ENCODE assay signal across 29 mouse cellular contexts in the genomic region with DNA sequence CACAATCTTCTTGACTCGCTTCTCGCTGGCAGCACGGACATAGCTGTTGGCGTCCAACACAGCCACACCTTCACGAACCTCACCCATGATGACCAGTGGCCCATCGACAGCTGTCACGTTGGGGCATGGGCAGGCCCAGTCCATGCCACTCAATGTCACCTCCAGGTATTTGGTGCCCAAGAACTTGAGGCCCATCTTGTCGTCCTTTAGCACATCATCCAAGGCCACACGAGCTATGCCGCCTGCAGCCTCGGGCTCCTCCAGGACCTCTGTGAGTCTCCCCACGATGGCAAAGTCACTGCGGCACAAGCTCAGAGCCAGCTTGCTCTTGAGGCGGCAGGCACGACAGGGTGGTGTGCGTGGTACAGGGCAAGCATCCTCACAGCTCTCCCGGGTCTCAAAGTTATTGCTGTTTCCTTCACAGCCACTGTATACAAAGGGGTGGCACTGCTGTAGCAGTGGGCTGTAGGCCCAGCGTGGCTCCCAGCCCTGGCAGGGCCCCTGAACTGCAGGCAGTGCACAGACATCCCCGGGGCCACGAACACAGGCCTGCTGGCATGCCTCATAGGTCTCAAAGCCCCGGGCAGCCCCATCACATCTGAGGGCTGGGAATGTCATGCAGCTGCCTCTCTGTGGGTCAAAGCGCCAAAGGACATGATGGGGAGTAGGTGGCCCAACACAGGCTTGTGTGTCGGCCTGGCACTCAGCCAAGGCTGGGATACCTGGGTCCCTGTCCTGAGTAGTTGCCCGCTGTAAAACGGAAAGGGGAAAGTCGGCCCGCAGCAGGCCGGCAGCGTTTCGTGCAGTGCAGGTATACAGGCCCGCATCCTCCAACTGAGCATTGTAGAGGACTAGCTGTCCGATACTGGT. TPM values are rescaled to one million over a fixed set of nuclear protein-coding genes. Genes with fewer than 3 reads are reported as not detected.
DNase-seq lines count a peak whose midpoint lies in the region; ATAC-seq and TF ChIP-seq lines count a peak whose summit lies in the region.
"Had no signal": no experiment of that assay in that cellular context is flagged by ENCODE, and none has a peak within 500 bp of the region (broad histone marks: within the 10 kb centered on the region; RNA-seq: fewer than 3 reads in every experiment).

No protein-coding gene starts in this region.

- peaks cover 41% of the 10 kb centered on the region for H3K36me3 ChIP-seq in midbrain, embryonic 10.5 days
- H3K36me3 ChIP-seq in midbrain, postnatal 0 days (ENCODE audit: insufficient read depth, low read length), result peaks cover 24% of the 10 kb centered on the region; the same call in 1 of the 2 replicates
- H3K36me3 ChIP-seq in E14TG2a.4 (ENCODE audit: insufficient read depth, low read length), result peaks cover 57% of the 10 kb centered on the region

- peak overlapping the region; percentile 90; the same call in 1 of the 2 replicates for H3K27ac ChIP-seq in midbrain, embryonic 10.5 days (replicated peaks)
- H3K27ac ChIP-seq in midbrain, postnatal 0 days (ENCODE audit: low read depth, low read length), result no peak overlapping the region
- H3K27ac ChIP-seq: embryonic facial prominence, embryonic 12.5 days; gastrocnemius, adult 2 months; heart, adult 2 months; kidney, postnatal 0 days; liver, embryonic 12.5 days; stomach, embryonic 15.5 days had no signal

- H3K4me2 ChIP-seq in midbrain, postnatal 0 days (ENCODE audit: low read depth, low read length, poor library complexity, severe bottlenecking), result no peak overlapping the region
- H3K4me2 ChIP-seq: embryonic facial prominence, embryonic 12.5 days; heart, embryonic 12.5 days; stomach, embryonic 15.5 days had no signal

- ATAC-seq in midbrain, postnatal 0 days (ENCODE audit: low FRiP score), result no peak
- ATAC-seq: forebrain, embryonic 14.5 days; hindbrain, embryonic 16.5 days; liver, embryonic 12.5 days; liver, postnatal 0 days; midbrain, embryonic 16.5 days had no signal

- peak; percentile 30 for DNase-seq in adrenal gland, adult 2 months
- DNase-seq in adrenal gland, adult 18-20 months (ENCODE audit: low spot score in 2 of 2), result no peak
- DNase-seq in cerebellum, postnatal 25 days, result peak; percentile 42 to 62
- no peak for DNase-seq in cerebellum, adult 8-10 months
- DNase-seq in midbrain, embryonic 10.5 days (ENCODE audit: low spot score), result no peak
- DNase-seq in midbrain, postnatal 0 days (ENCODE audit: low spot score), result no peak
- no peak for DNase-seq in frontal cortex, postnatal 36 days (ENCODE audit: low spot score in 2 of 2)
- DNase-seq: adrenal gland, postnatal 14 days; cerebellum, postnatal 14 days; embryo, embryonic 11 days; gastrocnemius, adult 2 months; gastrocnemius, postnatal 36 days; heart, adult 2 months; kidney, adult 18-20 months; kidney, postnatal 4 days; liver, postnatal 0 days; lung, postnatal 36 days; thymus, adult 2 months; thymus, postnatal 36 days had no signal

- H3K4me3 ChIP-seq in midbrain, embryonic 10.5 days, result peak overlapping the region; percentile 20; the same call in 1 of the 2 replicates
- no peak overlapping the region for H3K4me3 ChIP-seq in midbrain, postnatal 0 days (ENCODE audit: low read depth, low read length)
- peak overlapping the region; percentile 5; the same call in 1 of the 2 replicates for H3K4me3 ChIP-seq in E14TG2a.4 (replicated peaks; ENCODE audit: low read length)
- H3K4me3 ChIP-seq: embryonic facial prominence, embryonic 12.5 days; gastrocnemius, adult 2 months; heart, adult 2 months; heart, embryonic 12.5 days; liver, embryonic 12.5 days; myocyte; stomach, embryonic 15.5 days had no signal

- no peak overlapping the region for H3K9ac ChIP-seq in midbrain, postnatal 0 days (replicated peaks; ENCODE audit: low read length, poor library complexity, severe bottlenecking)
- H3K9ac ChIP-seq: embryonic facial prominence, embryonic 12.5 days; heart, embryonic 12.5 days; liver, postnatal 0 days; stomach, embryonic 15.5 days had no signal

- H3K4me1 ChIP-seq in midbrain, embryonic 10.5 days, result peaks cover 90% of the 10 kb centered on the region
- peaks cover 19% of the 10 kb centered on the region for H3K4me1 ChIP-seq in midbrain, postnatal 0 days (ENCODE audit: insufficient read depth, low read length)
- peaks cover 85% of the 10 kb centered on the region for H3K4me1 ChIP-seq in E14TG2a.4 (replicated peaks; ENCODE audit: low read depth, low read length)

- WGBS in midbrain, embryonic 10.5 days, result 93% methylated on average over 32 of the region's 32 CpGs
- 91% methylated on average over 31 of the region's 32 CpGs for WGBS in midbrain, postnatal 0 days

- no peaks in the 10 kb centered on the region for H3K27me3 ChIP-seq in midbrain, embryonic 10.5 days (ENCODE audit: low read depth, poor library complexity, severe bottlenecking)
- H3K27me3 ChIP-seq in midbrain, postnatal 0 days (ENCODE audit: insufficient read depth, low read length), result no peaks in the 10 kb centered on the region
- H3K27me3 ChIP-seq in E14TG2a.4 (ENCODE audit: insufficient read depth, low read length), result no peaks in the 10 kb centered on the region; the same call in 1 of the 2 replicates
- H3K27me3 ChIP-seq: embryonic facial prominence, embryonic 12.5 days; heart, embryonic 12.5 days; liver, embryonic 12.5 days; stomach, embryonic 15.5 days had no signal

- no peaks in the 10 kb centered on the region for H3K9me3 ChIP-seq in midbrain, embryonic 10.5 days (replicated peaks)
- no peaks in the 10 kb centered on the region for H3K9me3 ChIP-seq in midbrain, postnatal 0 days (ENCODE audit: low read length)
- H3K9me3 ChIP-seq in E14TG2a.4 (ENCODE audit: low read length), result no peaks in the 10 kb centered on the region
- H3K9me3 ChIP-seq: embryonic facial prominence, embryonic 12.5 days; heart, embryonic 12.5 days; liver, embryonic 12.5 days; stomach, embryonic 15.5 days had no signal

- TF ChIP-seq CTCF in midbrain, postnatal 0 days (IDR thresholded peaks at IDR 0.05), result no peak
- TF ChIP-seq CTCF in E14TG2a.4 (conservative IDR thresholded peaks at IDR 0.05; ENCODE audit: low read length), result no peak

RNA-seq across cellular contexts. Expression of a gene that starts 2.7 kb away (rescaled TPM):
- 1 to 10 TPM in 1 of 2 experiments, under 1 TPM in 1; 0.52 to 2.1 TPM for total RNA-seq in adrenal gland, adult 2 months (2021)
- polyA plus RNA-seq in adrenal gland, adult 2 months (2012; rRNA removed), result 2.1 and 2.5 TPM in 2 replicates
- total RNA-seq in adrenal gland, adult 18-20 months (2021), result 1 to 10 TPM in 1 of 2 experiments, under 1 TPM in 1; 0.93 to 2.0 TPM
- 6.1 and 19.7 TPM in 2 replicates for polyA plus RNA-seq in midbrain, embryonic 10.5 days (2016; fragmentation: Nextera tagmentation; extraction: Ambion mirVana)
- 0.77 and 1.7 TPM in 2 replicates for total RNA-seq in midbrain, postnatal 0 days (2014; rRNA removed)
- polyA plus RNA-seq in midbrain, postnatal 0 days (2015; fragmentation: Nextera tagmentation; extraction: Ambion mirVana), result 0.42 and 0.56 TPM in 2 replicates

RNA-seq across cellular contexts. Expression of a gene that starts 3.1 kb away (rescaled TPM):
- total RNA-seq in adrenal gland, adult 2 months (2021), result 100 to 1,000 TPM in 1 of 2 experiments, 10 to 100 TPM in 1; 90.9 to 141 TPM
- 350 and 376 TPM in 2 replicates for polyA plus RNA-seq in adrenal gland, adult 2 months (2012; rRNA removed)
- total RNA-seq in adrenal gland, adult 18-20 months (2021), result 100 to 1,000 TPM in 1 of 2 experiments, 10 to 100 TPM in 1; 97.4 to 106 TPM
- 74.3 and 80.4 TPM in 2 replicates for polyA plus RNA-seq in midbrain, embryonic 10.5 days (2016; fragmentation: Nextera tagmentation; extraction: Ambion mirVana)
- 53.8 and 64.8 TPM in 2 replicates for total RNA-seq in midbrain, postnatal 0 days (2014; rRNA removed)
- 67.3 and 74.0 TPM in 2 replicates for polyA plus RNA-seq in midbrain, postnatal 0 days (2015; fragmentation: Nextera tagmentation; extraction: Ambion mirVana)

RNA-seq across cellular contexts. Expression of a gene that starts 9.4 kb away (rescaled TPM):
- total RNA-seq in adrenal gland, adult 2 months (2021), result 100 to 1,000 TPM; 302 to 466 TPM
- polyA plus RNA-seq in adrenal gland, adult 2 months (2012; rRNA removed), result 1,490 and 1,757 TPM in 2 replicates
- total RNA-seq in adrenal gland, adult 18-20 months (2021), result 100 to 1,000 TPM; 302 to 373 TPM
- 9.9 and 17.1 TPM in 2 replicates for polyA plus RNA-seq in midbrain, embryonic 10.5 days (2016; fragmentation: Nextera tagmentation; extraction: Ambion mirVana)
- total RNA-seq in midbrain, postnatal 0 days (2014; rRNA removed), result 14.6 and 29.9 TPM in 2 replicates
- polyA plus RNA-seq in midbrain, postnatal 0 days (2015; fragmentation: Nextera tagmentation; extraction: Ambion mirVana), result 39.5 and 45.5 TPM in 2 replicates

RNA-seq across cellular contexts. Expression of a gene that starts 16.7 kb away (rescaled TPM):
- total RNA-seq in adrenal gland, adult 2 months (2021), result 10 to 100 TPM; 13.9 to 15.1 TPM
- polyA plus RNA-seq in adrenal gland, adult 2 months (2012; rRNA removed), result 75.1 and 83.0 TPM in 2 replicates
- 10 to 100 TPM; 16.7 to 18.0 TPM for total RNA-seq in adrenal gland, adult 18-20 months (2021)
- polyA plus RNA-seq in midbrain, embryonic 10.5 days (2016; fragmentation: Nextera tagmentation; extraction: Ambion mirVana), result 53.4 and 53.9 TPM in 2 replicates
- total RNA-seq in midbrain, postnatal 0 days (2014; rRNA removed), result 36.2 and 44.3 TPM in 2 replicates
- polyA plus RNA-seq in midbrain, postnatal 0 days (2015; fragmentation: Nextera tagmentation; extraction: Ambion mirVana), result 14.2 and 15.0 TPM in 2 replicates

RNA-seq across cellular contexts. Expression of a gene that starts 33.3 kb away (rescaled TPM):
- 100 to 1,000 TPM; 107 to 127 TPM for total RNA-seq in adrenal gland, adult 2 months (2021)
- 180 and 193 TPM in 2 replicates for polyA plus RNA-seq in adrenal gland, adult 2 months (2012; rRNA removed)
- total RNA-seq in adrenal gland, adult 18-20 months (2021), result 100 to 1,000 TPM; 110 TPM
- polyA plus RNA-seq in midbrain, embryonic 10.5 days (2016; fragmentation: Nextera tagmentation; extraction: Ambion mirVana), result 23.9 and 25.2 TPM in 2 replicates
- total RNA-seq in midbrain, postnatal 0 days (2014; rRNA removed), result 49.2 and 70.1 TPM in 2 replicates
- 15.4 and 16.2 TPM in 2 replicates for polyA plus RNA-seq in midbrain, postnatal 0 days (2015; fragmentation: Nextera tagmentation; extraction: Ambion mirVana)

Comparison
In these comparisons a context has a peak if more than half of its experiments do, and no peak if none do; other contexts are left out.
1. DNase-seq: peak in adrenal gland, adult 2 months (single experiment) and cerebellum, postnatal 25 days (2 of 2); none in adrenal gland, adult 18-20 months (0 of 2), cerebellum, adult 8-10 months (single experiment), midbrain, embryonic 10.5 days (single experiment), midbrain, postnatal 0 days (single experiment) and frontal cortex, postnatal 36 days (0 of 2).